Mouse (Mus musculus) kidney, embryonic 16.5 days (tissue): ENCODE results near the gene Carmil2. TPM values are rescaled to one million over a fixed set of nuclear protein-coding genes. Genes with fewer than 3 reads are reported as not detected.

ENCODE experiments used
- ATAC-seq: fragments of 200-750 bp; cut with Nextera tagmentation; 2 replicates; pipeline ENCODE4 v1.8.0; 2017; ENCODE audit warnings: moderate TSS enrichment; ENCODE audit not compliant: low FRiP score, low TSS enrichment
- H3K27ac ChIP-seq: fragments of 300-500 bp; sonication (generic); 2 replicates; pipeline ENCODE4 v1.5.1; 2014; ENCODE audit warnings: low read length
- H3K27me3 ChIP-seq: fragments of 300-500 bp; sonication (generic); 2 replicates; pipeline ENCODE4 v1.6.1; 2014; ENCODE audit warnings: low read length, control low read depth, mixed read lengths; ENCODE audit not compliant: insufficient read depth
- H3K36me3 ChIP-seq: fragments of 300-500 bp; sonication (generic); 2 replicates; pipeline ENCODE4 v1.6.1; 2014; ENCODE audit warnings: low read length, control low read depth, mixed read lengths; ENCODE audit not compliant: insufficient read depth
- H3K4me1 ChIP-seq: fragments of 300-500 bp; sonication (generic); 2 replicates; pipeline ENCODE4 v1.6.1; 2014; ENCODE audit warnings: low read length, control low read depth, mixed read lengths; ENCODE audit not compliant: insufficient read depth
- H3K4me2 ChIP-seq: fragments of 300-500 bp; sonication (generic); replicated peaks from 2 replicates; pipeline ENCODE4 v1.6.1; 2014; ENCODE audit warnings: low read depth, low read length
- H3K4me3 ChIP-seq: fragments of 300-500 bp; sonication (generic); 2 replicates; pipeline ENCODE4 v1.5.1; 2014; ENCODE audit warnings: mild to moderate bottlenecking, low read length
- H3K9ac ChIP-seq: fragments of 300-500 bp; sonication (generic); replicated peaks from 2 replicates; pipeline ENCODE4 v1.6.1; 2014; ENCODE audit warnings: low read length
- H3K9me3 ChIP-seq: fragments of 300-500 bp; sonication (generic); 2 replicates; pipeline ENCODE4 v1.6.1; 2016; ENCODE audit warnings: low read length, control low read depth
- WGBS: fragments of 180-500 bp; shearing (Covaris S2); extraction: QIAGEN DNeasy Blood & Tissue Kit; methylation state at CpG from one replicate; pipeline ENCODE4 v1.1.7; 2014; 5-methylcytosine and 5-hydroxymethylcytosine counted together
- polyA plus RNA-seq: library from polyadenylated mRNA; unstranded; fragments of >200 nt; fragmentation: Nextera tagmentation; extraction: Ambion mirVana; gene quantifications from 2 replicates; pipeline ENCODE4 v1.2.1, GENCODE M21; 2015

Carmil2 gene
- polyA plus RNA-seq, 1 experiment from 2014 or later: 0.52 TPM

- Histone ChIP-seq H3K36me3 (peaks cover 62% of the 10 kb centered on the region), H3K4me1 (no peaks in the 10 kb centered on the region), H3K27me3 (no peaks in the 10 kb centered on the region), H3K4me3 (no peak overlapping the region), H3K9ac (no peak overlapping the region), H3K4me2 (no peak overlapping the region), H3K27ac (no peak overlapping the region), H3K9me3 (no peaks in the 10 kb centered on the region)
- 87% methylated on average over 1 of the region's 1 CpGs for WGBS
- no peak for ATAC-seq
Observed at GRCm38 (mm10) chr8:105677891-105678290, 8.2 kb upstream of the Carmil2 start.

GRCm38 (mm10) chr8:105685325-105685724 is 749 bp upstream of the Carmil2 start:
- H3K9me3 ChIP-seq: no peaks in the 10 kb centered on the region
- H3K27me3 ChIP-seq: no peaks in the 10 kb centered on the region
- WGBS: 69% methylated on average over 7 of the region's 7 CpGs
- no peak overlapping the region for H3K9ac ChIP-seq
- 0 out of 2 replicates have a peak, but pooled peaks have one; percentile 20 for ATAC-seq
- H3K4me2 ChIP-seq: peak overlapping the region; percentile 52
- H3K27ac ChIP-seq: no peak overlapping the region
- H3K36me3 ChIP-seq: peaks cover 34% of the 10 kb centered on the region
- peaks cover 10% of the 10 kb centered on the region; the same call in 1 of the 2 replicates for H3K4me1 ChIP-seq
- no peak overlapping the region; the same call in 1 of the 2 replicates for H3K4me3 ChIP-seq

- peaks cover 24% of the 10 kb centered on the region for H3K36me3 ChIP-seq
- WGBS: 66% methylated on average over 6 of the region's 6 CpGs
- H3K9ac ChIP-seq: no peak overlapping the region
- H3K4me3 ChIP-seq: no peak overlapping the region
- no peak overlapping the region for H3K27ac ChIP-seq
- no peaks in the 10 kb centered on the region for H3K27me3 ChIP-seq
- no peak overlapping the region for H3K4me2 ChIP-seq
- H3K9me3 ChIP-seq: no peaks in the 10 kb centered on the region
- no peak for ATAC-seq
- peaks cover 10% of the 10 kb centered on the region; the same call in 1 of the 2 replicates for H3K4me1 ChIP-seq
Observed at GRCm38 (mm10) chr8:105686551-105686950, 477 bp downstream of the Carmil2 start.

GRCm38 (mm10) chr8:105687512-105687911 is 1.4 kb downstream of the Carmil2 start:
- WGBS: 69% methylated on average over 8 of the region's 8 CpGs
- ATAC-seq: no peak

GRCm38 (mm10) chr8:105688242-105688752 is 2.2 kb downstream of the Carmil2 start:
- no peak overlapping the region for H3K4me2 ChIP-seq
- H3K36me3 ChIP-seq: peaks cover 16% of the 10 kb centered on the region; the same call in 1 of the 2 replicates
- H3K4me1 ChIP-seq: peaks cover 10% of the 10 kb centered on the region; the same call in 1 of the 2 replicates
- H3K27me3 ChIP-seq: no peaks in the 10 kb centered on the region
- H3K27ac ChIP-seq: no peak overlapping the region
- no peak overlapping the region for H3K9ac ChIP-seq
- H3K9me3 ChIP-seq: no peaks in the 10 kb centered on the region
- no peak overlapping the region for H3K4me3 ChIP-seq
- WGBS: 73% methylated on average over 14 of the region's 14 CpGs
- ATAC-seq: no peak

More at GRCm38 (mm10) chr8:105687512-105687911, 1.4 kb downstream of the Carmil2 start:
- Histone ChIP-seq H3K36me3 (peaks cover 18% of the 10 kb centered on the region), H3K4me2 (no peak overlapping the region), H3K4me3 (no peak overlapping the region), H3K27me3 (no peaks in the 10 kb centered on the region), H3K4me1 (peaks cover 10% of the 10 kb centered on the region; the same call in 1 of the 2 replicates), H3K9ac (no peak overlapping the region), H3K9me3 (no peaks in the 10 kb centered on the region), H3K27ac (no peak overlapping the region)

GRCm38 (mm10) chr8:105689256-105689982 is 3.3 kb downstream of the Carmil2 start:
- no peak for ATAC-seq

GRCm38 (mm10) chr8:105689983-105690360 is 3.9 kb downstream of the Carmil2 start:
- Histone ChIP-seq H3K9me3 (no peaks in the 10 kb centered on the region), H3K27ac (no peak overlapping the region), H3K4me1 (peaks cover 21% of the 10 kb centered on the region), H3K36me3 (peaks cover 4% of the 10 kb centered on the region; the same call in 1 of the 2 replicates), H3K27me3 (no peaks in the 10 kb centered on the region), H3K9ac (no peak overlapping the region), H3K4me3 (no peak overlapping the region), H3K4me2 (no peak overlapping the region)
- 93% methylated on average over 9 of the region's 9 CpGs for WGBS
- no peak for ATAC-seq

More at GRCm38 (mm10) chr8:105689256-105689982, 3.3 kb downstream of the Carmil2 start:
- H3K4me2 ChIP-seq: no peak overlapping the region
- no peak overlapping the region for H3K4me3 ChIP-seq
- H3K9ac ChIP-seq: no peak overlapping the region
- no peaks in the 10 kb centered on the region for H3K9me3 ChIP-seq
- WGBS: 62% methylated on average over 35 of the region's 35 CpGs
- H3K27me3 ChIP-seq: no peaks in the 10 kb centered on the region
- H3K27ac ChIP-seq: no peak overlapping the region
- H3K4me1 ChIP-seq: peaks cover 19% of the 10 kb centered on the region
- H3K36me3 ChIP-seq: peaks cover 5% of the 10 kb centered on the region; the same call in 1 of the 2 replicates

- Histone ChIP-seq H3K9ac (no peak overlapping the region), H3K4me3 (no peak overlapping the region), H3K27me3 (no peaks in the 10 kb centered on the region), H3K9me3 (no peaks in the 10 kb centered on the region), H3K27ac (no peak overlapping the region), H3K36me3 (peaks cover 4% of the 10 kb centered on the region; the same call in 1 of the 2 replicates), H3K4me2 (no peak overlapping the region), H3K4me1 (peaks cover 12% of the 10 kb centered on the region)
- no peak for ATAC-seq
- WGBS: 85% methylated on average over 14 of the region's 14 CpGs
Observed at GRCm38 (mm10) chr8:105690978-105691377, 4.9 kb downstream of the Carmil2 start.

GRCm38 (mm10) chr8:105692449-105693182 is 6.5 kb downstream of the Carmil2 start:
- Histone ChIP-seq H3K4me3 (no peak overlapping the region), H3K27me3 (no peaks in the 10 kb centered on the region), H3K4me1 (peaks cover 11% of the 10 kb centered on the region), H3K9ac (no peak overlapping the region), H3K36me3 (peaks cover 13% of the 10 kb centered on the region), H3K9me3 (no peaks in the 10 kb centered on the region), H3K4me2 (no peak overlapping the region), H3K27ac (no peak overlapping the region)
- ATAC-seq: no peak
- WGBS: 95% methylated on average over 11 of the region's 11 CpGs
